Mouse (Mus musculus) embryo, embryonic 9.5 days (tissue): Measurements from ENCODE around the gene Awat2.
"Not testable (repeated sequence)": the region's sequence is repeated elsewhere in the genome, so short reads cannot be mapped to it uniquely, and the experiment has no call there.

Experiments used
- DNase-seq: peaks from one replicate; pipeline ENCODE4 v3.0.0-alpha.2; 2017; ENCODE audit errors: extremely low spot score

The Awat2 gene

GRCm38 (mm10) chrX:100442617-100443016, at the start of gene Awat2:
TSS of gene Awat2 (minus strand) at chrX:100442717.
- DNase-seq = not testable (repeated sequence)

GRCm38 (mm10) chrX:100480317-100480716, 37.8 kb upstream of the Awat2 start:
- DNase-seq = peak; percentile 38

GRCm38 (mm10) chrX:100475569-100476223, 33.2 kb upstream of the Awat2 start:
- DNase-seq = no peak

- no peak for DNase-seq
Measured at GRCm38 (mm10) chrX:100471491-100471890, 29.0 kb upstream of the Awat2 start.

GRCm38 (mm10) chrX:100470126-100470525, 27.6 kb upstream of the Awat2 start:
- DNase-seq = no peak

GRCm38 (mm10) chrX:100468047-100468446, 25.5 kb upstream of the Awat2 start:
- no peak for DNase-seq

- DNase-seq = no peak
Measured at GRCm38 (mm10) chrX:100443532-100443931, 1.0 kb upstream of the Awat2 start.

- DNase-seq = no peak
Measured at GRCm38 (mm10) chrX:100432311-100432710, 10.2 kb downstream of the Awat2 start.

- no peak for DNase-seq
Measured at GRCm38 (mm10) chrX:100428693-100429092, 13.8 kb downstream of the Awat2 start, which contains the start of gene Otud6a. TSS of gene Otud6a (plus strand) at chrX:100429013.

- DNase-seq = no peak
Measured at GRCm38 (mm10) chrX:100409245-100409644, 33.3 kb downstream of the Awat2 start.

GRCm38 (mm10) chrX:100401657-100402056, 40.9 kb downstream of the Awat2 start:
- DNase-seq = no peak

GRCm38 (mm10) chrX:100400900-100401299, 41.6 kb downstream of the Awat2 start:
- DNase-seq = no peak

- DNase-seq = no peak
Measured at GRCm38 (mm10) chrX:100395026-100395425, 47.5 kb downstream of the Awat2 start.

GRCm38 (mm10) chrX:100394223-100394861, 48.2 kb downstream of the Awat2 start:
- DNase-seq = no peak

GRCm38 (mm10) chrX:100392304-100392703, 50.2 kb downstream of the Awat2 start:
- DNase-seq = peak; percentile 11

GRCm38 (mm10) chrX:100389887-100390286, 52.6 kb downstream of the Awat2 start:
- no peak for DNase-seq

GRCm38 (mm10) chrX:100356974-100357373, 85.5 kb downstream of the Awat2 start:
- no peak for DNase-seq
